Mouse (Mus musculus): ENCODE measurements around the gene Map2k1. TPM values are rescaled to one million over a fixed set of nuclear protein-coding genes. Genes with fewer than 3 reads are reported as not detected.

Gene Map2k1
- polyA plus RNA-seq, 1 experiment from 2014 or later: 79.0 TPM

Small RNA genes within 50 kb of the gene (microRNA-seq; reads per million reads assigned to microRNA genes)
- gene Gm24106: not detected

Other genes with a start within 250 kb of the Map2k1 start
- 18.5 and 19.3 TPM in 2 replicates for gene Smad6, start 231.6 kb downstream of the Map2k1 start, polyA plus RNA-seq (2015; fragmentation: Nextera tagmentation; extraction: Ambion mirVana)
- gene Lctl, start 136.5 kb downstream of the Map2k1 start, polyA plus RNA-seq (2015; fragmentation: Nextera tagmentation; extraction: Ambion mirVana): not detected in 2 replicates
- gene Zwilch, start 80.5 kb downstream of the Map2k1 start, polyA plus RNA-seq (2015; fragmentation: Nextera tagmentation; extraction: Ambion mirVana): 19.9 and 21.7 TPM in 2 replicates
- 707 and 780 TPM in 2 replicates for gene Rpl4, start 80.3 kb downstream of the Map2k1 start, polyA plus RNA-seq (2015; fragmentation: Nextera tagmentation; extraction: Ambion mirVana)
- gene Snapc5, start 74.4 kb downstream of the Map2k1 start, polyA plus RNA-seq (2015; fragmentation: Nextera tagmentation; extraction: Ambion mirVana): 26.5 and 31.1 TPM in 2 replicates
- 1.6 and 1.7 TPM in 2 replicates for gene Uchl4, start 18.4 kb downstream of the Map2k1 start, polyA plus RNA-seq (2015; fragmentation: Nextera tagmentation; extraction: Ambion mirVana)
- 129 and 133 TPM in 2 replicates for gene Tipin, start 27.9 kb upstream of the Map2k1 start, polyA plus RNA-seq (2015; fragmentation: Nextera tagmentation; extraction: Ambion mirVana)
- 16.2 and 18.1 TPM in 2 replicates for gene Dis3l, start 87.7 kb upstream of the Map2k1 start, polyA plus RNA-seq (2015; fragmentation: Nextera tagmentation; extraction: Ambion mirVana)
- 0.38 and 1.1 TPM in 2 replicates for gene Megf11, start 132.0 kb upstream of the Map2k1 start, polyA plus RNA-seq (2015; fragmentation: Nextera tagmentation; extraction: Ambion mirVana)